Mouse (Mus musculus) hindbrain, embryonic 11.5 days (tissue): ENCODE data around the gene Mmp27. TPM values are rescaled to one million over a fixed set of nuclear protein-coding genes. Genes with fewer than 3 reads are reported as not detected.

Experiments
- ATAC-seq: fragments of 200-750 bp; cut with Nextera tagmentation; 2 replicates; pipeline ENCODE4 v1.8.0; 2017; ENCODE audit warnings: mild to moderate bottlenecking, moderate TSS enrichment, moderate library complexity; ENCODE audit not compliant: low FRiP score
- DNase-seq: peaks from one replicate; pipeline ENCODE4 v3.0.0-alpha.2; 2015; ENCODE audit warnings: low spot score
- H3K27ac ChIP-seq: fragments of 300-500 bp; sonication (generic); 2 replicates; pipeline ENCODE4 v1.5.1; 2014; ENCODE audit warnings: mild to moderate bottlenecking, low read depth, low read length
- H3K27me3 ChIP-seq: fragments of 300-500 bp; sonication (generic); 2 replicates; pipeline ENCODE4 v1.6.1; 2014; ENCODE audit warnings: mild to moderate bottlenecking, low read length, moderate library complexity, mixed read lengths; ENCODE audit not compliant: control insufficient read depth, insufficient read depth
- H3K36me3 ChIP-seq: fragments of 300-500 bp; sonication (generic); 2 replicates; pipeline ENCODE4 v1.6.1; 2014; ENCODE audit warnings: mild to moderate bottlenecking, low read length, moderate library complexity, mixed read lengths; ENCODE audit not compliant: control insufficient read depth, insufficient read depth
- H3K4me1 ChIP-seq: fragments of 300-500 bp; sonication (generic); replicated peaks from 2 replicates; pipeline ENCODE4 v1.6.1; 2014; ENCODE audit warnings: low read length, mixed read lengths; ENCODE audit not compliant: control insufficient read depth, insufficient read depth
- H3K4me2 ChIP-seq: fragments of 300-500 bp; sonication (generic); replicated peaks from 2 replicates; pipeline ENCODE4 v1.6.1; 2014; ENCODE audit warnings: mild to moderate bottlenecking, low read depth, low read length
- H3K4me3 ChIP-seq: fragments of 300-500 bp; sonication (generic); 2 replicates; pipeline ENCODE4 v1.5.1; 2014; ENCODE audit warnings: low read depth, low read length
- H3K9ac ChIP-seq: fragments of 300-500 bp; sonication (generic); 2 replicates; pipeline ENCODE4 v1.6.1; 2014; ENCODE audit warnings: low read depth, low read length
- H3K9me3 ChIP-seq: fragments of 300-500 bp; sonication (generic); 2 replicates; pipeline ENCODE4 v1.6.1; 2016; ENCODE audit warnings: low read length; ENCODE audit not compliant: control insufficient read depth
- WGBS: fragments of 180-500 bp; shearing (Covaris S2); extraction: QIAGEN DNeasy Blood & Tissue Kit; methylation state at CpG from one replicate; pipeline ENCODE4 v1.1.7; 2014; 5-methylcytosine and 5-hydroxymethylcytosine counted together
- polyA plus RNA-seq: library from polyadenylated mRNA; unstranded; fragments of >200 nt; fragmentation: Nextera tagmentation; extraction: Ambion mirVana; gene quantifications from 2 replicates; pipeline ENCODE4 v1.2.1, GENCODE M21; 2014

Mmp27 gene
- polyA plus RNA-seq, 1 experiment from 2014 or later: not detected

DNA sequence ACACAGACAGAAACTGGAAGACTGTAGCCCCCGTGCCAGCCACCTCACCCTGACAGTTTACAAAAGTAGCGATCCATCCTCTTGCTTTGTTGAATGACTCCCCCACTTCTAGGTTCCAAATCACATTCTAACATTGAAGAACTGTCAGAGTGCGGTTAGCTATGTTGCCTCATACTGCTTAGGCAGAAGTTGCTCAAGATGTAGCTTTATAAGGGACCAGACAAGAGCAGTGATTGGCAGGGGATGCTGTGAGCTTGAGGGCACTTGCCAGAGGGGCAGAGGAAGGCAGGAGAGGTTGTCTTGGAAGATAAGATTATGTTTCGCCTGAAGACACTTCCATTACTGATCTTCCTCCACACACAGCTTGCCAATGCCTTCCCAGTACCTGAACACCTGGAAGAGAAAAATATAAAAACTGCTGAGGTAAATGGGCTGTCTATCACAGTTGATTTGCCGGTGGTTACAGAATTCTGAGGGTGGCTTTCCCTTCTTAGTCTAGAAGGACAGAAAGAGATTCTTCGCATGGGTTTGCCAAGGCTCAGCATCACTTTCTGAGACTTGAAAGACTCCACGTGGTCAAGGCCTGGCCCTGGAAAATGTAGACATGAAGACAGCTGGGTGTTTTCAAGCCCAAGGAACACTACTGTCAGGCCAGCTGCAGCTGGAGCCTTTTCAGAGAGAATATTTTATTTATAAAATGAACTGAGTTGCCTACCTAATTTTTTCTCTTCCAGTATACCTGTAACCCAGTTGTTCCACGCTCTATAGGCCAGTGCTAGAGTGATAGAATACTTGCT, 12.8 kb upstream of the Mmp27 start, which contains the start of gene Mmp8:
TSS of gene Mmp8 (plus strand) at position 236 of the 797 bp plus-strand sequence.
- no peaks in the 10 kb centered on the region for H3K27me3 ChIP-seq
- H3K4me2 ChIP-seq: no peak within 1 kb of the TSS
- no peak within 1 kb of the TSS for H3K27ac ChIP-seq
- H3K36me3 ChIP-seq: no peaks in the 10 kb centered on the region
- ATAC-seq: no peak
- H3K9me3 ChIP-seq: no peaks in the 10 kb centered on the region
- no peak within 1 kb of the TSS for H3K9ac ChIP-seq
- no peak within 1 kb of the TSS for H3K4me3 ChIP-seq
- no peaks in the 10 kb centered on the region for H3K4me1 ChIP-seq
- no peak for DNase-seq
- 91% methylated on average over 8 of the region's 8 CpGs for WGBS

GRCm38 (mm10) chr9:7560026-7560425, 11.2 kb upstream of the Mmp27 start:
- 73% methylated on average over 4 of the region's 4 CpGs for WGBS
- Histone ChIP-seq H3K36me3 (no peaks in the 10 kb centered on the region), H3K27ac (no peak overlapping the region), H3K4me2 (no peak overlapping the region), H3K4me3 (no peak overlapping the region), H3K4me1 (no peaks in the 10 kb centered on the region), H3K9ac (no peak overlapping the region), H3K9me3 (no peaks in the 10 kb centered on the region), H3K27me3 (no peaks in the 10 kb centered on the region)
- DNase-seq: no peak
- no peak for ATAC-seq

- ATAC-seq: no peak
These were observed 3.8 kb upstream of the Mmp27 start for GRCm38 (mm10) chr9:7567376-7567775.

GRCm38 (mm10) chr9:7567923-7568322, 3.3 kb upstream of the Mmp27 start:
- no peak overlapping the region for H3K4me3 ChIP-seq
- no peak for DNase-seq
- no peaks in the 10 kb centered on the region for H3K36me3 ChIP-seq
- WGBS: 83% methylated on average over 2 of the region's 2 CpGs
- no peak overlapping the region for H3K9ac ChIP-seq
- no peak for ATAC-seq
- H3K27me3 ChIP-seq: no peaks in the 10 kb centered on the region
- no peak overlapping the region for H3K4me2 ChIP-seq
- H3K27ac ChIP-seq: no peak overlapping the region
- H3K4me1 ChIP-seq: no peaks in the 10 kb centered on the region
- no peaks in the 10 kb centered on the region for H3K9me3 ChIP-seq

More at GRCm38 (mm10) chr9:7567376-7567775, 3.8 kb upstream of the Mmp27 start:
- no peak overlapping the region for H3K4me3 ChIP-seq
- no peak for DNase-seq
- no peaks in the 10 kb centered on the region for H3K36me3 ChIP-seq
- H3K9ac ChIP-seq: no peak overlapping the region
- no peaks in the 10 kb centered on the region for H3K4me1 ChIP-seq
- 71% methylated on average over 7 of the region's 7 CpGs for WGBS
- H3K27me3 ChIP-seq: no peaks in the 10 kb centered on the region
- H3K27ac ChIP-seq: no peak overlapping the region
- no peak overlapping the region for H3K4me2 ChIP-seq
- H3K9me3 ChIP-seq: no peaks in the 10 kb centered on the region

DNA sequence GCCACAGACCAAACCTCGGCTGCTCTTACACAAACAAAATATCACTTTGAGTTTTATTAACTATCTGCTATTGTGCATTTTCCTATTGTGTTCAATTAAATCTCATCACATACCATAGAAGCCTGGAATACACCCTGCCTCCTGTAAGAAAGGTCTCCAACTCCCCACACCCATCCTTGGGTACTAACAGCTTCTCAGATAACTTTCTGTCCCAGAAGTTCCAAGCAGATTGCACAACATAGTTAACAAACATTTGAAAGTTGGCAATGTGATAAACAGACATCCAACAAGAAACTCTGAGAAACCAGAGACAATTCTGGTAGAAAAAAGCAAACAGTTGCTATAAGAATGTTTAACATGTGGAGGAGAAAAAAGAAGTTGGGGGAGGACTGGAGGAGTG, 711 bp upstream of the Mmp27 start:
- H3K4me2 ChIP-seq: no peak overlapping the region
- no peak overlapping the region for H3K9ac ChIP-seq
- H3K9me3 ChIP-seq: no peaks in the 10 kb centered on the region
- no peak for ATAC-seq
- no peaks in the 10 kb centered on the region for H3K4me1 ChIP-seq
- no peak overlapping the region for H3K4me3 ChIP-seq
- WGBS: 94% methylated on average over 1 of the region's 1 CpGs
- DNase-seq: no peak
- H3K36me3 ChIP-seq: no peaks in the 10 kb centered on the region
- H3K27me3 ChIP-seq: no peaks in the 10 kb centered on the region
- no peak overlapping the region for H3K27ac ChIP-seq

GRCm38 (mm10) chr9:7572188-7572587, 992 bp downstream of the Mmp27 start:
- no peak overlapping the region for H3K9ac ChIP-seq
- H3K27me3 ChIP-seq: no peaks in the 10 kb centered on the region
- H3K4me1 ChIP-seq: no peaks in the 10 kb centered on the region
- no peak overlapping the region for H3K27ac ChIP-seq
- no peak for ATAC-seq
- H3K9me3 ChIP-seq: no peaks in the 10 kb centered on the region
- no peak overlapping the region for H3K4me3 ChIP-seq
- 92% methylated on average over 7 of the region's 7 CpGs for WGBS
- DNase-seq: no peak
- no peak overlapping the region for H3K4me2 ChIP-seq
- no peaks in the 10 kb centered on the region for H3K36me3 ChIP-seq

DNA sequence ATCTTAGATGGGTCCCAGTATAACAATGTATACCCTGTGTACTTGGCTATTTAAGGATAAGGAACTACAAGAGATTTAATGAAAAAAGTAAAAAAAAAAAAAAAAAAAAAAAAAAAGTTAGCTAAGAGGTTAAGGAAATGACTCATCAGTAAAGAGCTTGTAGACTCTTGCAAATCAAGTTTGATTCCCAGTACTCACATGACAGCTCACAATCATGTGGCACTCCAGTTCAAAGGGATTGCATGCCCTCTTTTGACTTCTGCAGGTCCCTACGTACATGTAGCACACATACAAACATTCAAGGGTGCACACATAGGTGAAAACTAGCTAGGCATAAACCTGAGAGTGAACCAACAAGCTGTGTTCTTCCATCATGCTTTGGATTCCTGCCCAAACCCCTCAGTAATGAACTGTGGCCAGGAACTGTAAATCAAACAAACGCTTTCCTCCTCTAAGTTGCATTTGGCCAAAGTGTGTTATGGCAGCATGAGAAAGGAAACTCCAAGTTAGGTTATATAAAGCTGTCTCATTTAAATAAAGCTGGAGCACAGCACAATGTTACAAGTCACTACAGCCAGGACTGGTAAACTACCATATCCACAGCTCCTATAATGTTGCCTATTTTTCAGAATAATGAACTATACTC, 1.6 kb downstream of the Mmp27 start:
- ATAC-seq (no peak), DNase-seq (no peak)
- WGBS: 89% methylated on average over 2 of the region's 2 CpGs
- H3K4me1 ChIP-seq: no peaks in the 10 kb centered on the region
- no peaks in the 10 kb centered on the region for H3K27me3 ChIP-seq
- no peak overlapping the region for H3K9ac ChIP-seq
- H3K4me3 ChIP-seq: no peak overlapping the region
- no peak overlapping the region for H3K4me2 ChIP-seq
- H3K27ac ChIP-seq: no peak overlapping the region
- H3K36me3 ChIP-seq: no peaks in the 10 kb centered on the region
- H3K9me3 ChIP-seq: no peaks in the 10 kb centered on the region

GRCm38 (mm10) chr9:7575526-7575925, 4.3 kb downstream of the Mmp27 start:
- Histone ChIP-seq H3K36me3 (no peaks in the 10 kb centered on the region), H3K4me2 (no peak overlapping the region), H3K27ac (no peak overlapping the region), H3K4me3 (no peak overlapping the region), H3K9ac (no peak overlapping the region), H3K27me3 (no peaks in the 10 kb centered on the region), H3K4me1 (no peaks in the 10 kb centered on the region), H3K9me3 (no peaks in the 10 kb centered on the region)
- DNase-seq (no peak), ATAC-seq (no peak)
- 77% methylated on average over 3 of the region's 3 CpGs for WGBS

GRCm38 (mm10) chr9:7577371-7577770, 6.2 kb downstream of the Mmp27 start:
- Histone ChIP-seq H3K4me3 (no peak overlapping the region), H3K9me3 (no peaks in the 10 kb centered on the region), H3K4me2 (no peak overlapping the region), H3K36me3 (no peaks in the 10 kb centered on the region), H3K4me1 (no peaks in the 10 kb centered on the region), H3K27me3 (no peaks in the 10 kb centered on the region), H3K27ac (no peak overlapping the region), H3K9ac (no peak overlapping the region)
- WGBS: 96% methylated on average over 2 of the region's 2 CpGs
- DNase-seq (no peak), ATAC-seq (no peak)
